8 mouse cellular contexts compared by ENCODE assay signal in genomic region chr3:101577361-101577760, GRCm38 (mm10). TPM values are rescaled to one million over a fixed set of nuclear protein-coding genes. Genes with fewer than 3 reads are reported as not detected.
A peak's percentile ranks its signal among the peaks of the same experiment; 100 is the strongest.
DNase-seq lines count a peak whose midpoint lies in the region; ATAC-seq and TF ChIP-seq lines count a peak whose summit lies in the region.

No protein-coding gene starts in this region.

- peaks cover 80% of the 10 kb centered on the region for H3K36me3 ChIP-seq in kidney, embryonic 15.5 days
- peaks cover 49% of the 10 kb centered on the region for H3K36me3 ChIP-seq in stomach, postnatal 0 days (ENCODE audit: control insufficient read depth, insufficient read depth, low read length)

- H3K9me3 ChIP-seq in kidney, embryonic 15.5 days (replicated peaks), result no peaks in the 10 kb centered on the region
- no peaks in the 10 kb centered on the region for H3K9me3 ChIP-seq in stomach, postnatal 0 days (ENCODE audit: control insufficient read depth, low read length)

- no peak overlapping the region for H3K9ac ChIP-seq in kidney, embryonic 15.5 days
- H3K9ac ChIP-seq in stomach, postnatal 0 days (ENCODE audit: low read length), result no peak overlapping the region

- WGBS in kidney, embryonic 15.5 days, result 49% methylated on average over 5 of the region's 5 CpGs
- WGBS in stomach, postnatal 0 days, result 59% methylated on average over 5 of the region's 5 CpGs

- TF ChIP-seq CTCF in stomach, postnatal 0 days (IDR thresholded peaks at IDR 0.05; ENCODE audit: low read depth), result no peak

- H3K4me2 ChIP-seq in kidney, embryonic 15.5 days, result no peak overlapping the region
- H3K4me2 ChIP-seq in stomach, postnatal 0 days (replicated peaks; ENCODE audit: low read depth), result no peak overlapping the region

- H3K4me3 ChIP-seq in kidney, embryonic 15.5 days (replicated peaks), result no peak overlapping the region
- no peak overlapping the region for H3K4me3 ChIP-seq in stomach, postnatal 0 days (ENCODE audit: low read depth, low read length)

- peak; percentile 54 to 73 for DNase-seq in adrenal gland, adult (ENCODE audit: inconsistent age in 2 of 2, low spot score in 1 of 2)
- DNase-seq in adrenal gland, adult 18-20 months (ENCODE audit: low spot score in 2 of 2), result no peak
- peak; percentile 20 for DNase-seq in ovary, adult 18-20 months (ENCODE audit: low spot score)
- no peak for DNase-seq in ovary, postnatal 14 days (ENCODE audit: low spot score)
- no peak for DNase-seq in stomach, postnatal 0 days (ENCODE audit: low spot score)
- no peak for DNase-seq in urinary bladder, postnatal 4 days (ENCODE audit: low spot score in 2 of 2)
- no peak for DNase-seq in gastrocnemius, adult 18-20 months (ENCODE audit: low spot score)

- no peaks in the 10 kb centered on the region for H3K27me3 ChIP-seq in kidney, embryonic 15.5 days
- no peaks in the 10 kb centered on the region for H3K27me3 ChIP-seq in stomach, postnatal 0 days (ENCODE audit: control insufficient read depth, insufficient read depth, low read length)

- peak; percentile 26; the same call in 1 of the 2 replicates for ATAC-seq in kidney, embryonic 15.5 days (replicated peaks; ENCODE audit: low FRiP score)
- ATAC-seq in stomach, postnatal 0 days (ENCODE audit: low FRiP score, low TSS enrichment), result 0 out of 2 replicates have a peak, but pooled peaks have one; percentile 43

- H3K4me1 ChIP-seq in kidney, embryonic 15.5 days, result peaks cover 11% of the 10 kb centered on the region
- peaks cover under 1% of the 10 kb centered on the region; the same call in 1 of the 2 replicates for H3K4me1 ChIP-seq in stomach, postnatal 0 days (replicated peaks; ENCODE audit: control insufficient read depth, insufficient read depth)

- TF ChIP-seq EP300 in stomach, postnatal 0 days (optimal IDR thresholded peaks at IDR 0.05), result no peak

- H3K27ac ChIP-seq in kidney, embryonic 15.5 days, result no peak overlapping the region
- H3K27ac ChIP-seq in stomach, postnatal 0 days (replicated peaks), result no peak overlapping the region

RNA-seq across cellular contexts. Expression of gene Atp1a1, which starts 27.1 kb away (rescaled TPM):
- 100 to 1,000 TPM; 737 to 778 TPM for total RNA-seq in adrenal gland, adult 18-20 months (2021)
- 220 and 247 TPM in 2 replicates for polyA plus RNA-seq in kidney, embryonic 15.5 days (2015; fragmentation: Nextera tagmentation; extraction: Ambion mirVana)
- 132 and 138 TPM in 2 replicates for polyA plus RNA-seq in stomach, postnatal 0 days (2015; fragmentation: Nextera tagmentation; extraction: Ambion mirVana)
- 100 to 1,000 TPM in 1 of 2 experiments, 10 to 100 TPM in 1; 59.0 to 119 TPM for total RNA-seq in gastrocnemius, adult 18-20 months (2021)

Comparison
In these comparisons a context has a peak if more than half of its experiments do, and no peak if none do; other contexts are left out.
1. DNase-seq: peak in adrenal gland, adult (2 of 2) and ovary, adult 18-20 months (single experiment); none in adrenal gland, adult 18-20 months (0 of 2), ovary, postnatal 14 days (single experiment), stomach, postnatal 0 days (single experiment), urinary bladder, postnatal 4 days (0 of 2) and gastrocnemius, adult 18-20 months (single experiment).
2. RNA of gene Atp1a1, which starts 27.1 kb away (total RNA-seq): 737 to 778 TPM in adrenal gland, adult 18-20 months; 59.0 to 119 TPM in gastrocnemius, adult 18-20 months; every median in the first group is over 4 times any median in the second.